Mouse (Mus musculus): ENCODE measurements around the gene Vgll4. TPM values are rescaled to one million over a fixed set of nuclear protein-coding genes. Genes with fewer than 3 reads are reported as not detected.

Gene Vgll4
- polyA plus RNA-seq, 1 experiment from 2014 or later = 37.9 TPM

GRCm38 (mm10) chr6:114906209-114906608 is 63.6 kb downstream of the Vgll4 start:
- Histone ChIP-seq H3K9me3 (ENCODE audit: control insufficient read depth, low read length) (no peaks in the 10 kb centered on the region), H3K27me3 (ENCODE audit: control insufficient read depth, insufficient read depth, low read length) (no peaks in the 10 kb centered on the region), H3K4me1 (replicated peaks; ENCODE audit: control insufficient read depth, insufficient read depth, low read length) (peaks cover 46% of the 10 kb centered on the region), H3K27ac (no peak overlapping the region), H3K9ac (no peak overlapping the region), H3K4me2 (replicated peaks) (no peak overlapping the region), H3K36me3 (replicated peaks; ENCODE audit: control insufficient read depth, insufficient read depth) (no peaks in the 10 kb centered on the region), H3K4me3 (replicated peaks; ENCODE audit: low read length) (no peak overlapping the region)
- ATAC-seq (ENCODE audit: low FRiP score) = no peak
- 80% methylated on average over 5 of the region's 5 CpGs for WGBS
- DNase-seq (ENCODE audit: low spot score) = no peak

- H3K4me1 ChIP-seq (replicated peaks; ENCODE audit: control insufficient read depth, insufficient read depth, low read length) = peaks cover 53% of the 10 kb centered on the region
- no peak overlapping the region for H3K4me3 ChIP-seq (replicated peaks; ENCODE audit: low read length)
- H3K27me3 ChIP-seq (ENCODE audit: control insufficient read depth, insufficient read depth, low read length) = no peaks in the 10 kb centered on the region
- no peaks in the 10 kb centered on the region for H3K36me3 ChIP-seq (replicated peaks; ENCODE audit: control insufficient read depth, insufficient read depth)
- WGBS = 71% methylated on average over 8 of the region's 8 CpGs
- no peak for ATAC-seq (ENCODE audit: low FRiP score)
- DNase-seq (ENCODE audit: low spot score) = no peak
- H3K27ac ChIP-seq = no peak overlapping the region
- H3K4me2 ChIP-seq (replicated peaks) = no peak overlapping the region
- H3K9ac ChIP-seq = no peak overlapping the region
- H3K9me3 ChIP-seq (ENCODE audit: control insufficient read depth, low read length) = no peaks in the 10 kb centered on the region
Measured at GRCm38 (mm10) chr6:114905253-114906028, 64.4 kb downstream of the Vgll4 start.

- Histone ChIP-seq H3K27me3 (ENCODE audit: control insufficient read depth, insufficient read depth, low read length) (no peaks in the 10 kb centered on the region), H3K36me3 (replicated peaks; ENCODE audit: control insufficient read depth, insufficient read depth) (no peaks in the 10 kb centered on the region), H3K27ac (no peak overlapping the region), H3K4me1 (replicated peaks; ENCODE audit: control insufficient read depth, insufficient read depth, low read length) (peaks cover 59% of the 10 kb centered on the region), H3K9me3 (ENCODE audit: control insufficient read depth, low read length) (no peaks in the 10 kb centered on the region), H3K9ac (no peak overlapping the region), H3K4me2 (replicated peaks) (no peak overlapping the region), H3K4me3 (replicated peaks; ENCODE audit: low read length) (no peak overlapping the region)
- ATAC-seq (ENCODE audit: low FRiP score) (no peak), DNase-seq (ENCODE audit: low spot score) (no peak)
- WGBS = 89% methylated on average over 3 of the region's 3 CpGs
Measured at GRCm38 (mm10) chr6:114904818-114905217, 65.0 kb downstream of the Vgll4 start.

GRCm38 (mm10) chr6:114904233-114904632 is 65.6 kb downstream of the Vgll4 start:
- Histone ChIP-seq H3K9me3 (ENCODE audit: control insufficient read depth, low read length) (no peaks in the 10 kb centered on the region), H3K9ac (no peak overlapping the region), H3K4me2 (replicated peaks) (no peak overlapping the region), H3K36me3 (replicated peaks; ENCODE audit: control insufficient read depth, insufficient read depth) (no peaks in the 10 kb centered on the region), H3K27ac (no peak overlapping the region), H3K27me3 (ENCODE audit: control insufficient read depth, insufficient read depth, low read length) (no peaks in the 10 kb centered on the region), H3K4me1 (replicated peaks; ENCODE audit: control insufficient read depth, insufficient read depth, low read length) (peaks cover 65% of the 10 kb centered on the region), H3K4me3 (replicated peaks; ENCODE audit: low read length) (no peak overlapping the region)
- WGBS = 79% methylated on average over 6 of the region's 6 CpGs
- ATAC-seq (ENCODE audit: low FRiP score) = no peak
- DNase-seq (ENCODE audit: low spot score) = no peak

- Histone ChIP-seq H3K4me2 (replicated peaks) (peak overlapping the region; percentile 7; the same call in 1 of the 2 replicates), H3K9me3 (ENCODE audit: control insufficient read depth, low read length) (no peaks in the 10 kb centered on the region), H3K27ac (peak overlapping the region; percentile 51; the same call in 1 of the 2 replicates), H3K27me3 (ENCODE audit: control insufficient read depth, insufficient read depth, low read length) (no peaks in the 10 kb centered on the region), H3K9ac (peak overlapping the region; percentile 28; the same call in 1 of the 2 replicates), H3K36me3 (replicated peaks; ENCODE audit: control insufficient read depth, insufficient read depth) (no peaks in the 10 kb centered on the region), H3K4me1 (replicated peaks; ENCODE audit: control insufficient read depth, insufficient read depth, low read length) (peaks cover 65% of the 10 kb centered on the region), H3K4me3 (replicated peaks; ENCODE audit: low read length) (no peak overlapping the region)
- DNase-seq (ENCODE audit: low spot score) = no peak
- ATAC-seq (ENCODE audit: low FRiP score) = peak; percentile 25; the same call in 1 of the 2 replicates
- 29% methylated on average over 4 of the region's 4 CpGs for whole genome bisulfite sequencing
Measured at GRCm38 (mm10) chr6:114901921-114902320, 67.9 kb downstream of the Vgll4 start.

GRCm38 (mm10) chr6:114901321-114901824 is 68.4 kb downstream of the Vgll4 start:
- Histone ChIP-seq H3K4me1 (replicated peaks; ENCODE audit: control insufficient read depth, insufficient read depth, low read length) (peaks cover 63% of the 10 kb centered on the region), H3K27ac (peak overlapping the region; percentile 51; the same call in 1 of the 2 replicates), H3K4me2 (replicated peaks) (peak overlapping the region; percentile 7; the same call in 1 of the 2 replicates), H3K9ac (0 out of 2 replicates have a peak overlapping the region, but pooled peaks have one; percentile 28), H3K4me3 (replicated peaks; ENCODE audit: low read length) (no peak overlapping the region), H3K27me3 (ENCODE audit: control insufficient read depth, insufficient read depth, low read length) (no peaks in the 10 kb centered on the region), H3K9me3 (ENCODE audit: control insufficient read depth, low read length) (no peaks in the 10 kb centered on the region), H3K36me3 (replicated peaks; ENCODE audit: control insufficient read depth, insufficient read depth) (no peaks in the 10 kb centered on the region)
- DNase-seq (ENCODE audit: low spot score) = no peak
- 10% methylated on average over 12 of the region's 12 CpGs for WGBS
- ATAC-seq (ENCODE audit: low FRiP score) = no peak

- WGBS = 44% methylated on average over 10 of the region's 10 CpGs
- no peak for ATAC-seq (ENCODE audit: low FRiP score)
- DNase-seq (ENCODE audit: low spot score) = no peak
- no peak overlapping the region for H3K4me3 ChIP-seq (replicated peaks; ENCODE audit: low read length)
- no peaks in the 10 kb centered on the region for H3K9me3 ChIP-seq (ENCODE audit: control insufficient read depth, low read length)
- H3K27ac ChIP-seq = peak overlapping the region; percentile 52
- no peaks in the 10 kb centered on the region for H3K36me3 ChIP-seq (replicated peaks; ENCODE audit: control insufficient read depth, insufficient read depth)
- H3K9ac ChIP-seq = 0 out of 2 replicates have a peak overlapping the region, but pooled peaks have one; percentile 21
- H3K27me3 ChIP-seq (ENCODE audit: control insufficient read depth, insufficient read depth, low read length) = no peaks in the 10 kb centered on the region
- H3K4me2 ChIP-seq (replicated peaks) = peak overlapping the region; percentile 29
- peaks cover 51% of the 10 kb centered on the region for H3K4me1 ChIP-seq (replicated peaks; ENCODE audit: control insufficient read depth, insufficient read depth, low read length)
Measured at GRCm38 (mm10) chr6:114900194-114900593, 69.6 kb downstream of the Vgll4 start.

- H3K27ac ChIP-seq = peak overlapping the region; percentile 52
- H3K36me3 ChIP-seq (replicated peaks; ENCODE audit: control insufficient read depth, insufficient read depth) = no peaks in the 10 kb centered on the region
- WGBS = 50% methylated on average over 7 of the region's 7 CpGs
- no peak for ATAC-seq (ENCODE audit: low FRiP score)
- no peaks in the 10 kb centered on the region for H3K27me3 ChIP-seq (ENCODE audit: control insufficient read depth, insufficient read depth, low read length)
- H3K4me2 ChIP-seq (replicated peaks) = peak overlapping the region; percentile 29
- H3K9ac ChIP-seq = no peak overlapping the region
- H3K4me3 ChIP-seq (replicated peaks; ENCODE audit: low read length) = no peak overlapping the region
- no peak for DNase-seq (ENCODE audit: low spot score)
- H3K9me3 ChIP-seq (ENCODE audit: control insufficient read depth, low read length) = no peaks in the 10 kb centered on the region
- peaks cover 50% of the 10 kb centered on the region for H3K4me1 ChIP-seq (replicated peaks; ENCODE audit: control insufficient read depth, insufficient read depth, low read length)
Measured at GRCm38 (mm10) chr6:114899652-114900051, 70.1 kb downstream of the Vgll4 start.

- Histone ChIP-seq H3K27ac (no peak overlapping the region), H3K27me3 (ENCODE audit: control insufficient read depth, insufficient read depth, low read length) (no peaks in the 10 kb centered on the region), H3K9ac (no peak overlapping the region), H3K36me3 (replicated peaks; ENCODE audit: control insufficient read depth, insufficient read depth) (no peaks in the 10 kb centered on the region), H3K4me1 (replicated peaks; ENCODE audit: control insufficient read depth, insufficient read depth, low read length) (peaks cover 47% of the 10 kb centered on the region), H3K4me2 (replicated peaks) (no peak overlapping the region), H3K4me3 (replicated peaks; ENCODE audit: low read length) (no peak overlapping the region), H3K9me3 (ENCODE audit: control insufficient read depth, low read length) (no peaks in the 10 kb centered on the region)
- no peak for ATAC-seq (ENCODE audit: low FRiP score)
- 92% methylated on average over 4 of the region's 4 CpGs for WGBS
- no peak for DNase-seq (ENCODE audit: low spot score)
Measured at GRCm38 (mm10) chr6:114898949-114899348, 70.8 kb downstream of the Vgll4 start.

Measured in hindbrain, embryonic 14.5 days (tissue).